Mouse (Mus musculus) ES-E14 (cell line): ENCODE measurements around the gene 1700067K01Rik.

Experiments
- CHD2 ChIP-seq: IDR thresholded peaks from 2 replicates; pipeline ENCODE4 v1.6.1; 2014; ENCODE audit warnings: mild to moderate bottlenecking, low read depth, low read length, inconsistent platforms
- HCFC1 ChIP-seq: IDR thresholded peaks from 2 replicates; pipeline ENCODE4 v1.6.1; 2012; ENCODE audit warnings: low read length, inconsistent platforms, borderline replicate concordance; ENCODE audit not compliant: insufficient read depth
- ZNF384 ChIP-seq: IDR thresholded peaks from 2 replicates; pipeline ENCODE4 v1.6.1; 2012; ENCODE audit warnings: low read depth, low read length, inconsistent platforms

GRCm38 (mm10) chr8:83994030-83994429, 7.3 kb upstream of the 1700067K01Rik start:
- TF ChIP-seq HCFC1 (no peak), CHD2 (no peak), ZNF384 (no peak)
